In genomic region chr2:180133911-180134310, GRCm38 (mm10) we compare ENCODE assay signal across 21 mouse cellular contexts. TPM values are rescaled to one million over a fixed set of nuclear protein-coding genes. Genes with fewer than 3 reads are reported as not detected.
DNase-seq lines count a peak whose midpoint lies in the region; ATAC-seq lines count a peak whose summit lies in the region.
"Had no signal": no experiment of that assay in that cellular context is flagged by ENCODE, and none has a peak within 500 bp of the region (broad histone marks: within the 10 kb centered on the region; RNA-seq: fewer than 3 reads in every experiment).

No protein-coding gene starts in this region.

- peak overlapping the region; percentile 30 for H3K27ac ChIP-seq in heart, embryonic 10.5 days
- H3K27ac ChIP-seq in heart, embryonic 14.5 days (replicated peaks in 1 of 2; ENCODE audit: control insufficient read depth in 1 of 2, insufficient read depth in 1 of 2, low read depth in 2 of 2, low read length in 2 of 2): peak overlapping the region; percentile 45 to 51; a peak in 2 of 4 replicates
- no peak overlapping the region for H3K27ac ChIP-seq in hindbrain, embryonic 11.5 days (ENCODE audit: low read depth, low read length)
- H3K27ac ChIP-seq: embryonic facial prominence, embryonic 12.5 days; forebrain, embryonic 12.5 days; hindbrain, embryonic 12.5 days had no signal

- no peaks in the 10 kb centered on the region for H3K27me3 ChIP-seq in heart, embryonic 10.5 days (ENCODE audit: insufficient read depth, poor library complexity, severe bottlenecking)
- no peaks in the 10 kb centered on the region for H3K27me3 ChIP-seq in heart, embryonic 14.5 days (ENCODE audit: control insufficient read depth, insufficient read depth, low read length)
- no peaks in the 10 kb centered on the region for H3K27me3 ChIP-seq in hindbrain, embryonic 11.5 days (ENCODE audit: control insufficient read depth, insufficient read depth, low read length)
- H3K27me3 ChIP-seq: embryonic facial prominence, embryonic 12.5 days; forebrain, embryonic 12.5 days; hindbrain, embryonic 12.5 days had no signal

- WGBS in heart, embryonic 10.5 days: 75% methylated on average over 3 of the region's 3 CpGs
- WGBS in heart, embryonic 14.5 days: 74% methylated on average over 3 of the region's 3 CpGs
- 83% methylated on average over 3 of the region's 3 CpGs for WGBS in hindbrain, embryonic 11.5 days

- H3K4me1 ChIP-seq in heart, embryonic 10.5 days: peaks cover 27% of the 10 kb centered on the region
- H3K4me1 ChIP-seq in heart, embryonic 14.5 days (ENCODE audit: control insufficient read depth in 2 of 2, insufficient read depth in 2 of 2, low read length in 2 of 2): 0 out of 4 replicates have a peak, but pooled peaks cover 0 to 7% of the 10 kb centered on the region in 2 experiments
- H3K4me1 ChIP-seq in hindbrain, embryonic 11.5 days (replicated peaks; ENCODE audit: control insufficient read depth, insufficient read depth, low read length): no peaks in the 10 kb centered on the region
- H3K4me1 ChIP-seq: embryonic facial prominence, embryonic 12.5 days; forebrain, embryonic 12.5 days; hindbrain, embryonic 12.5 days had no signal

- peaks cover 12% of the 10 kb centered on the region; the same call in 1 of the 2 replicates for H3K36me3 ChIP-seq in heart, embryonic 10.5 days
- peaks cover 14% of the 10 kb centered on the region; the same call in 1 of the 2 replicates for H3K36me3 ChIP-seq in heart, embryonic 14.5 days (ENCODE audit: control insufficient read depth, insufficient read depth, low read length)
- no peaks in the 10 kb centered on the region for H3K36me3 ChIP-seq in hindbrain, embryonic 11.5 days (ENCODE audit: control insufficient read depth, insufficient read depth, low read length)

- no peak for DNase-seq in heart, embryonic 10.5 days (ENCODE audit: low spot score)
- DNase-seq in heart, postnatal 36 days: no peak
- no peak for DNase-seq in heart, postnatal 4 days
- DNase-seq in 416B (ENCODE audit: low read depth): peak; percentile 55
- no peak for DNase-seq in right cerebral cortex, postnatal 14 days
- DNase-seq in hindbrain, embryonic 11.5 days (ENCODE audit: low spot score): no peak
- DNase-seq: adrenal gland, postnatal 10 days; cerebellum, adult 11-12 months; cerebellum, adult 9-10 months; cerebellum, postnatal 25 days; gastrocnemius, postnatal 10 days; heart, postnatal 10 days had no signal

- no peak for ATAC-seq in heart, embryonic 14.5 days (ENCODE audit: insufficient number of reproducible peaks, insufficient read depth, low FRiP score, low read depth)
- peak; percentile 70 for ATAC-seq in megakaryocyte progenitor cell, adult 5-6 weeks (replicated peaks; ENCODE audit: poor library complexity)
- no peak for ATAC-seq in hindbrain, embryonic 11.5 days (ENCODE audit: low FRiP score)
- ATAC-seq: forebrain, embryonic 16.5 days; hindbrain, embryonic 16.5 days had no signal

- H3K4me2 ChIP-seq in heart, embryonic 14.5 days (ENCODE audit: low read length): no peak overlapping the region
- H3K4me2 ChIP-seq in hindbrain, embryonic 11.5 days (replicated peaks; ENCODE audit: low read depth, low read length): no peak overlapping the region
- H3K4me2 ChIP-seq: embryonic facial prominence, embryonic 12.5 days; forebrain, embryonic 12.5 days; hindbrain, embryonic 12.5 days had no signal

- no peaks in the 10 kb centered on the region for H3K9me3 ChIP-seq in heart, embryonic 10.5 days
- no peaks in the 10 kb centered on the region for H3K9me3 ChIP-seq in heart, embryonic 14.5 days (ENCODE audit: control insufficient read depth, low read length)
- no peaks in the 10 kb centered on the region for H3K9me3 ChIP-seq in hindbrain, embryonic 11.5 days (ENCODE audit: control insufficient read depth, low read length)
- H3K9me3 ChIP-seq: embryonic facial prominence, embryonic 12.5 days; forebrain, embryonic 12.5 days; hindbrain, embryonic 12.5 days had no signal

- H3K9ac ChIP-seq in heart, embryonic 14.5 days (ENCODE audit: low read length): no peak overlapping the region
- H3K9ac ChIP-seq in hindbrain, embryonic 11.5 days (ENCODE audit: low read depth, low read length): no peak overlapping the region
- H3K9ac ChIP-seq: embryonic facial prominence, embryonic 12.5 days; forebrain, embryonic 12.5 days; hindbrain, embryonic 12.5 days had no signal

- H3K4me3 ChIP-seq in heart, embryonic 10.5 days: no peak overlapping the region
- H3K4me3 ChIP-seq in heart, embryonic 14.5 days (ENCODE audit: control insufficient read depth in 1 of 2, insufficient read depth in 1 of 2, low read depth in 1 of 2, low read length in 2 of 2): no peak overlapping the region
- no peak overlapping the region for H3K4me3 ChIP-seq in hindbrain, embryonic 11.5 days (ENCODE audit: low read depth, low read length)
- H3K4me3 ChIP-seq: embryonic facial prominence, embryonic 12.5 days; forebrain, embryonic 12.5 days; hindbrain, embryonic 12.5 days had no signal

- intact Hi-C loops in heart, postnatal 36 days (cut with DNase I): no loop called here

RNA-seq across cellular contexts. Expression of gene Osbpl2, which starts 14.8 kb away (rescaled TPM):
- 29.7 and 38.0 TPM in 2 replicates for polyA plus RNA-seq in heart, embryonic 10.5 days (2016; fragmentation: Nextera tagmentation; extraction: Ambion mirVana)
- total RNA-seq in heart, postnatal 36 days (2021): 10 to 100 TPM; 36.0 to 36.2 TPM
- polyA plus RNA-seq in heart, embryonic 14.5 days (2014; fragmentation: Nextera tagmentation; extraction: Ambion mirVana): 38.0 and 40.5 TPM in 2 replicates
- total RNA-seq in heart, postnatal 4 days (2021): 10 to 100 TPM; 28.5 to 28.6 TPM
- total RNA-seq in megakaryocyte progenitor cell, adult 5-6 weeks (2015): 20.0 and 22.2 TPM in 2 replicates
- 35.8 and 40.8 TPM in 2 replicates for total RNA-seq in megakaryocyte progenitor cell, adult 5-6 weeks (2017)
- 42.1 and 42.2 TPM in 2 replicates for polyA plus RNA-seq in hindbrain, embryonic 11.5 days (2014; fragmentation: Nextera tagmentation; extraction: Ambion mirVana)

RNA-seq across cellular contexts. Expression of gene Hrh3, which starts 29.6 kb away (rescaled TPM):
- 0.10 TPM in 1 of 2 replicates, not detected in the other for polyA plus RNA-seq in heart, embryonic 10.5 days (2016; fragmentation: Nextera tagmentation; extraction: Ambion mirVana)
- total RNA-seq in heart, postnatal 36 days (2021): under 1 TPM in 1 of 2 experiments, not detected in 1; 0.19 TPM
- polyA plus RNA-seq in heart, embryonic 14.5 days (2014; fragmentation: Nextera tagmentation; extraction: Ambion mirVana): not detected in 2 replicates
- not detected for total RNA-seq in heart, postnatal 4 days (2021)
- not detected in 2 replicates for total RNA-seq in megakaryocyte progenitor cell, adult 5-6 weeks (2015)
- total RNA-seq in megakaryocyte progenitor cell, adult 5-6 weeks (2017): not detected in 2 replicates
- polyA plus RNA-seq in hindbrain, embryonic 11.5 days (2014; fragmentation: Nextera tagmentation; extraction: Ambion mirVana): 2.6 and 2.7 TPM in 2 replicates
- total RNA-seq: heart, postnatal 10 days; MEL had no signal
- polyA plus RNA-seq: C2C12 had no signal

RNA-seq across cellular contexts. Expression of gene Adrm1, which starts 37.4 kb away (rescaled TPM):
- polyA plus RNA-seq in heart, embryonic 10.5 days (2016; fragmentation: Nextera tagmentation; extraction: Ambion mirVana): 202 and 240 TPM in 2 replicates
- total RNA-seq in heart, postnatal 36 days (2021): 10 to 100 TPM; 86.6 to 89.7 TPM
- polyA plus RNA-seq in heart, embryonic 14.5 days (2014; fragmentation: Nextera tagmentation; extraction: Ambion mirVana): 102 and 109 TPM in 2 replicates
- total RNA-seq in heart, postnatal 4 days (2021): 100 to 1,000 TPM; 103 to 104 TPM
- 67.6 and 85.2 TPM in 2 replicates for total RNA-seq in megakaryocyte progenitor cell, adult 5-6 weeks (2015)
- 52.9 and 84.5 TPM in 2 replicates for total RNA-seq in megakaryocyte progenitor cell, adult 5-6 weeks (2017)
- polyA plus RNA-seq in hindbrain, embryonic 11.5 days (2014; fragmentation: Nextera tagmentation; extraction: Ambion mirVana): 174 and 183 TPM in 2 replicates
